Mouse (Mus musculus) heart, embryonic 11.5 days (tissue): ENCODE measurements around the gene Ngdn. TPM values are rescaled to one million over a fixed set of nuclear protein-coding genes. Genes with fewer than 3 reads are reported as not detected.

Experiments
- ATAC-seq: fragments of 200-750 bp; cut with Nextera tagmentation; replicated peaks from 2 replicates; pipeline ENCODE4 v1.8.0; 2017; ENCODE audit warnings: moderate library complexity; ENCODE audit not compliant: insufficient number of reproducible peaks, low FRiP score, low TSS enrichment
- H3K27ac ChIP-seq: fragments of 300-500 bp; sonication (generic); 2 replicates; pipeline ENCODE4 v1.5.1; 2014; ENCODE audit warnings: mild to moderate bottlenecking, low read depth, low read length
- H3K27me3 ChIP-seq: fragments of 300-500 bp; sonication (generic); 2 replicates; pipeline ENCODE4 v1.6.1; 2014; ENCODE audit warnings: mild to moderate bottlenecking, low read length, mixed read lengths; ENCODE audit not compliant: control insufficient read depth, insufficient read depth
- H3K36me3 ChIP-seq: fragments of 300-500 bp; sonication (generic); 2 replicates; pipeline ENCODE4 v1.6.1; 2014; ENCODE audit warnings: mild to moderate bottlenecking, low read length, moderate library complexity, mixed read lengths; ENCODE audit not compliant: control insufficient read depth, insufficient read depth
- H3K4me1 ChIP-seq: fragments of 300-500 bp; sonication (generic); 2 replicates; pipeline ENCODE4 v1.6.1; 2014; ENCODE audit warnings: low read length; ENCODE audit not compliant: control insufficient read depth, insufficient read depth
- H3K4me2 ChIP-seq: fragments of 300-500 bp; sonication (generic); 2 replicates; pipeline ENCODE4 v1.6.1; 2014; ENCODE audit warnings: mild to moderate bottlenecking, moderate library complexity
- H3K4me3 ChIP-seq: fragments of 300-500 bp; sonication (generic); 2 replicates; pipeline ENCODE4 v1.5.1; 2014; ENCODE audit warnings: low read depth, low read length
- H3K9ac ChIP-seq: fragments of 300-500 bp; sonication (generic); 2 replicates; pipeline ENCODE4 v1.6.1; 2014; ENCODE audit warnings: mild to moderate bottlenecking, low read depth, low read length, moderate library complexity
- H3K9me3 ChIP-seq: fragments of 300-500 bp; sonication (generic); replicated peaks from 2 replicates; pipeline ENCODE4 v1.6.1; 2016; ENCODE audit warnings: low read length; ENCODE audit not compliant: control insufficient read depth
- WGBS: fragments of 180-500 bp; shearing (Covaris S2); extraction: QIAGEN DNeasy Blood & Tissue Kit; methylation state at CpG from one replicate; pipeline ENCODE4 v1.1.7; 2014; ENCODE audit not compliant: insufficient replicate concordance; 5-methylcytosine and 5-hydroxymethylcytosine counted together
- microRNA counts: library from miRNA; unstranded; fragments of <30 nt; microRNA quantifications from one replicate; lab custom pipeline; 2015
- microRNA-seq: library from miRNA; unstranded; fragments of <30 nt; microRNA quantifications from one replicate; pipeline ENCODE4, GENCODE M21; 2016; ENCODE audit warnings: borderline number of aligned reads
- polyA plus RNA-seq: library from polyadenylated mRNA; unstranded; fragments of >200 nt; fragmentation: Nextera tagmentation; extraction: Ambion mirVana; gene quantifications from 2 replicates; pipeline ENCODE4 v1.2.1, GENCODE M21; 2014

Ngdn gene
- polyA plus RNA-seq, 1 experiment from 2014 or later, result 60.3 TPM

DNA sequence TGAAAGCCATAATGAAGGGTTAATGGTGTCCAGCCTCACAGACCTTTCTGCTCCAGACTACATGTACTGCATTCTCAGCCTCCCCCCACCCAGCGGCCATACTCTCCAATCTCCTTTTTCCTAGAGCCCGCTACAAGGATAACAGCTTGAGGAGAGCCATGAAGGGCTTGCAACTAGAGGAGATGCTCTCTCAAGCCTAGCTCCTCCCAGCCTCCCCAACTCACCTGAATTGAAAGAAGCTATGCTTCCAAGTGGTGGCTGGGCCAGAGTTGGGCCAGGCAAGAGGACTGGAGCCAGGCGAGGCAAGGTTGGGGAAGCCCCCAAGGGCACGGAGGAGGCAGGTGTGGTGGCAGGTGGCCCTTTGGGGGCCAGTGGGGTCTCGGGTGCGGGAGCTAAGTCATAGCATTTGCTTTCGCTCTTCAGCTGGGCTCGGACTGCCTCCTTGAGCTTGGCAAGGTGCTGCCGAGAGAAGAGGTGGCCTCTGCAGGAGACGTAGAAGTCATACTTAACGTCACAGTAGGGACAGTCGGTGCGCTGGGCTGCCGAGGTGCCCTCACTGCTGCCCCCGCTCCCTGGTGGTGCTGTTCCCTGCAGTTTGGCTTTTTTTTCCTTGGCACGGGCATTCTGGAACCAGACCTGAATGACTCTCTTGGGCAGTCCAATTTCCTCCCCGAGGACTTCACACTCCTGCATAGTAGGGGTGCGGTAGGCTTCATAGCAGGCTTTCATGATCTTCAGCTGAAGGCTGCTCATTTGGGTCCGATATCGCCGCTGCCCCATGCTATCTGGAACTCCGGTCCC lies 48.5 kb downstream of the Ngdn start:
- ATAC-seq, result no peak
- H3K9ac ChIP-seq, result no peak overlapping the region
- peaks cover 6% of the 10 kb centered on the region; the same call in 1 of the 2 replicates for H3K36me3 ChIP-seq
- H3K9me3 ChIP-seq, result no peaks in the 10 kb centered on the region
- H3K4me3 ChIP-seq, result no peak overlapping the region
- H3K27ac ChIP-seq, result no peak overlapping the region
- no peak overlapping the region for H3K4me2 ChIP-seq
- WGBS, result 74% methylated on average over 22 of the region's 22 CpGs
- peaks cover 26% of the 10 kb centered on the region for H3K27me3 ChIP-seq
- peaks cover 14% of the 10 kb centered on the region for H3K4me1 ChIP-seq

DNA sequence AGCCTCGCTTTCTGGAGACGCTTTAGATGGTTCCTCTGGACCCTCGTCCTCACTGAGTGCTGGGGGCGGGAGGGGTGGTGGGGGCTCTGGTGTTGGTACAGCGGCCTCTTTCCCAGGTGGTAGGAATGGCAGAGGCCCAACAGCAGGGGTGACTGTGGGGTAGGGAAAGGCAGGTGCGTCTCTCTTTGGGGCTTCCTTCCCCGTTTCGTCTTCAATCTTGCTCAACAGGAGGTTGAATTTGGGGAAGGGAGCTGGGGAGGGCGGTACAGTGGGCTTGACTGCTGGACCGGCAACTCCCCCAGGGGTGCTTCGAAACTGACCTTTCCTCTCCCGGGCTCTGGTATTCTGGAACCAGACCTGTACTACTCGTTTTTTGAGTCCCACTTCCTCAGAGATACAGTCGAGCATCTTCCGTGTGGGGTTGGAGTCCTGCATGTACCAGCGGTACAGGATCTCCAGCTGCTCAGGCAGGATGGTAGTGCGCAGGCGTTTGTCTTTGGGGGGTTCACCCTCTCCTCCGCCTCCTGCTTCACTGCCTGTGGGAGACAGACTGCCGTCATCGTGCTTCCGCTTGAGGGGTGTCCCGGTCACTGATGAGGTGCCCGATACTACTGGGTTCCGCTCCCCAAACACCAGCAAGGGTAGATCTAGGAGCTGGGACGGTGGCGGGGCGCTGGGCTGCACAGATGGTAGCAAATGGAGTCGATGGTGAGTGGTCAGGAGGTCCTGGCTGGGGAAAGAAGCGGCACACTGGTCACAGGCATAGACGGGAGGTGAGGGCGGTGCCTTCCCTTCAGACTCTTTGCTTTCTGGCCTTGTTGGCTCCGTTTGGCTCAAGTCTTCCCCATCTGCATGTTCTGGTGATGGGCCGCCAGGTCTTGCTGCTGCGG lies 49.5 kb downstream of the Ngdn start:
- Histone ChIP-seq H3K36me3 (peaks cover 6% of the 10 kb centered on the region; the same call in 1 of the 2 replicates), H3K4me2 (no peak overlapping the region), H3K27ac (no peak overlapping the region), H3K4me3 (no peak overlapping the region), H3K4me1 (peaks cover 13% of the 10 kb centered on the region), H3K9me3 (no peaks in the 10 kb centered on the region), H3K9ac (no peak overlapping the region), H3K27me3 (peaks cover 26% of the 10 kb centered on the region)
- 55% methylated on average over 35 of the region's 35 CpGs for WGBS
- ATAC-seq, result no peak

- Histone ChIP-seq H3K4me3 (no peak overlapping the region), H3K27ac (no peak overlapping the region), H3K9me3 (no peaks in the 10 kb centered on the region), H3K4me1 (peaks cover 10% of the 10 kb centered on the region), H3K36me3 (peaks cover 6% of the 10 kb centered on the region; the same call in 1 of the 2 replicates), H3K9ac (no peak overlapping the region), H3K4me2 (no peak overlapping the region), H3K27me3 (peaks cover 26% of the 10 kb centered on the region)
- WGBS, result 78% methylated on average over 13 of the region's 13 CpGs
- no peak for ATAC-seq
Measured at GRCm38 (mm10) chr14:55065391-55065790, 50.1 kb downstream of the Ngdn start.

DNA sequence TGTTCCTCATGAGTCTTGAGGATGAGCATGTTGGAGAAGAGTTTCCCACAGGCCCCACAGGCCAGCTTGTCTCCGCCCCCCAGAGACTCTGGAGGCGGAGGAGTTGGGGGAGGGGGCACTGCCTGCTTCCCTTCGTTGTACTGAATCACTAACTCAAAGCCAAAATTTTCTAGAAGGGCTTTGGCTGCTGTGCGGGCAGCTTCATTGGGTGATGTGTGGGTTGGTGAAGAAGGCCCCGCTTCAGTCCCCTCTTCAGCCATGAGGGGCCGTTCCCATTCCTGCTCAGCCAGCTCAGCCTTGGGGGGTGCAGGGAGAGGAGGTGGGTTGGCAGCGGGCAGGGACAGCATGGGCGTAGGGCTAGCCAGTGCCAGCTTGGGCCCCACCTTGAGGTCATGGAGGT lies 50.8 kb downstream of the Ngdn start:
- peaks cover 10% of the 10 kb centered on the region for H3K4me1 ChIP-seq
- H3K9me3 ChIP-seq, result no peaks in the 10 kb centered on the region
- peaks cover 27% of the 10 kb centered on the region for H3K27me3 ChIP-seq
- no peak overlapping the region for H3K27ac ChIP-seq
- H3K4me2 ChIP-seq, result no peak overlapping the region
- no peak overlapping the region for H3K9ac ChIP-seq
- H3K4me3 ChIP-seq, result no peak overlapping the region
- ATAC-seq, result no peak
- 89% methylated on average over 8 of the region's 8 CpGs for WGBS
- peaks cover 6% of the 10 kb centered on the region; the same call in 1 of the 2 replicates for H3K36me3 ChIP-seq

DNA sequence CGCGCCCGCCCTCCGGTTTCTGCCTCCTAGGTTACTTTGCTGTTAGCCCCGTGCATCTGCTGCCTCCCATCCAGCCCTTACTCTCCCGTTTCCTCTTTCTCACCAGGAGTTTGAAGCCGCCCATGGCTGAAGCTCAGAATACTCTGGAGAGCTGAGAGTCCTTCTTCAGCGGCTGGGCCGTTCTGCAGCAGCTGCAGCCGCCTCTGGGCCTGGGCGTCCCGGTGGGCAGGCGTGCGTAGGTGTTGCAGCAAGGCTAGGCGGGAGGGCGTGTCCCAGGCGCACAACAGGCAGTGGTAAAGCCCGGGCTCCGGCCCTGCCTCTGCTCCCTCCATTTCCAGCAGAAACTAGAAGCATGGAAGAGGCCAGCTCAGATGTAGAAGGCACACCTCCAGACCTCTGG lies 56.5 kb downstream of the Ngdn start:
- Histone ChIP-seq H3K27me3 (peaks cover 20% of the 10 kb centered on the region), H3K4me1 (0 out of 2 replicates have a peak, but pooled peaks cover 6% of the 10 kb centered on the region), H3K27ac (no peak overlapping the region), H3K4me2 (peak overlapping the region; percentile 31), H3K4me3 (peak overlapping the region; percentile 5; the same call in 1 of the 2 replicates), H3K9ac (no peak overlapping the region), H3K9me3 (no peaks in the 10 kb centered on the region), H3K36me3 (no peaks in the 10 kb centered on the region; the same call in none of the 2 replicates)
- no peak for ATAC-seq
- 23% methylated on average over 19 of the region's 19 CpGs for WGBS

MicroRNAs encoded within 50 kb of the gene (microRNA counts, 519-probe panel; counts per million panel counts)
- microRNA mmu-miR-208b (lab: Ali Mortazavi, UCI), result 8,216 counts per million, percentile 100 among the panel's probes with 10 or more counts

Small RNA genes lying within 50 kb of the gene (microRNA-seq; reads per million reads assigned to microRNA genes)
- 58,129 reads per million, percentile 99 among the genes with 10 or more reads in this experiment for gene Mir208b

Other genes starting within 250 kb of the Ngdn start
- 4.8 and 5.6 TPM in 2 replicates for gene Slc7a8, start 233.5 kb upstream of the Ngdn start, polyA plus RNA-seq
- not detected in 2 replicates for gene Rnf212b, start 201.3 kb upstream of the Ngdn start, polyA plus RNA-seq
- gene Homez, start 144.5 kb upstream of the Ngdn start, polyA plus RNA-seq, result 6.5 and 6.7 TPM in 2 replicates
- gene Ppp1r3e, start 137.9 kb upstream of the Ngdn start, polyA plus RNA-seq, result 0.94 and 1.8 TPM in 2 replicates
- gene Bcl2l2, start 132.1 kb upstream of the Ngdn start, polyA plus RNA-seq, result 3.3 TPM in 2 replicates
- 0.31 TPM in 1 of 2 replicates, not detected in the other for gene Gm20521, start 132.0 kb upstream of the Ngdn start, polyA plus RNA-seq
- gene Pabpn1, start 123.0 kb upstream of the Ngdn start, polyA plus RNA-seq, result 89.5 and 99.0 TPM in 2 replicates
- gene Slc22a17, start 102.3 kb upstream of the Ngdn start, polyA plus RNA-seq, result 26.0 and 28.7 TPM in 2 replicates
- 11.0 and 12.7 TPM in 2 replicates for gene Efs, start 89.3 kb upstream of the Ngdn start, polyA plus RNA-seq
- gene Il25, start 82.8 kb upstream of the Ngdn start, polyA plus RNA-seq, result not detected in 2 replicates
- 0.49 and 0.90 TPM in 2 replicates for gene Cmtm5, start 79.2 kb upstream of the Ngdn start, polyA plus RNA-seq
- gene Myh6, start 48.5 kb upstream of the Ngdn start, polyA plus RNA-seq, result 2,306 and 2,903 TPM in 2 replicates
- gene Gm17428, start 38.5 kb upstream of the Ngdn start, polyA plus RNA-seq, result not detected in 2 replicates
- gene Myh7, start 20.8 kb upstream of the Ngdn start, polyA plus RNA-seq, result 3,446 and 4,122 TPM in 2 replicates
- gene Zfhx2, start 76.9 kb downstream of the Ngdn start, polyA plus RNA-seq, result 2.9 and 3.1 TPM in 2 replicates
- 12.4 and 15.1 TPM in 2 replicates for gene Thtpa, start 79.3 kb downstream of the Ngdn start, polyA plus RNA-seq
- 9.1 and 11.4 TPM in 2 replicates for gene Ap1g2, start 91.1 kb downstream of the Ngdn start, polyA plus RNA-seq
- 0.31 and 0.59 TPM in 2 replicates for gene Jph4, start 101.5 kb downstream of the Ngdn start, polyA plus RNA-seq
- not detected in 2 replicates for gene Dhrs2, start 206.6 kb downstream of the Ngdn start, polyA plus RNA-seq